25 mouse cellular contexts compared by ENCODE assay signal in genomic region chr11:108655574-108655973, GRCm38 (mm10).
DNase-seq lines count a peak whose midpoint lies in the region; ATAC-seq and TF ChIP-seq lines count a peak whose summit lies in the region.
"Had no signal": no experiment of that assay in that cellular context is flagged by ENCODE, and none has a peak within 500 bp of the region (broad histone marks: within the 10 kb centered on the region; RNA-seq: fewer than 3 reads in every experiment).

No protein-coding gene starts in this region.

- TF ChIP-seq CTCF in lung, postnatal 0 days (IDR thresholded peaks at IDR 0.05), result peak; percentile 3; the same call in 1 of the 2 replicates
- TF ChIP-seq CTCF in heart, postnatal 0 days (IDR thresholded peaks at IDR 0.05; ENCODE audit: low read depth), result no peak; the same call in 1 of the 2 replicates

- no peak overlapping the region for H3K4me3 ChIP-seq in heart, embryonic 10.5 days
- no peak overlapping the region for H3K4me3 ChIP-seq in heart, embryonic 13.5 days
- H3K4me3 ChIP-seq in lung, postnatal 0 days (ENCODE audit: low read depth, low read length), result no peak overlapping the region
- H3K4me3 ChIP-seq in heart, postnatal 0 days (ENCODE audit: low read depth, low read length), result no peak overlapping the region
- H3K4me3 ChIP-seq: embryonic facial prominence, embryonic 12.5 days; embryonic facial prominence, embryonic 15.5 days; hindbrain, embryonic 12.5 days; hindbrain, embryonic 15.5 days had no signal

- peak overlapping the region; percentile 4; the same call in 1 of the 2 replicates for H3K4me2 ChIP-seq in heart, embryonic 13.5 days
- H3K4me2 ChIP-seq in lung, postnatal 0 days (replicated peaks; ENCODE audit: low read depth, low read length), result no peak overlapping the region
- no peak overlapping the region for H3K4me2 ChIP-seq in heart, postnatal 0 days (ENCODE audit: low read depth, low read length)
- H3K4me2 ChIP-seq: embryonic facial prominence, embryonic 12.5 days; embryonic facial prominence, embryonic 15.5 days; hindbrain, embryonic 12.5 days; hindbrain, embryonic 15.5 days had no signal

- TF ChIP-seq EP300 in lung, postnatal 0 days (IDR thresholded peaks at IDR 0.05), result no peak
- no peak for TF ChIP-seq EP300 in heart, postnatal 0 days (IDR thresholded peaks at IDR 0.05; ENCODE audit: low read depth)

- H3K27ac ChIP-seq in heart, embryonic 10.5 days, result peak overlapping the region; percentile 64; the same call in 1 of the 2 replicates
- H3K27ac ChIP-seq in heart, embryonic 13.5 days (replicated peaks), result peak overlapping the region; percentile 78
- no peak overlapping the region for H3K27ac ChIP-seq in lung, postnatal 0 days (ENCODE audit: low read length)
- peak overlapping the region; percentile 41; the same call in 1 of the 2 replicates for H3K27ac ChIP-seq in heart, postnatal 0 days (ENCODE audit: low read depth)
- H3K27ac ChIP-seq: embryonic facial prominence, embryonic 12.5 days; embryonic facial prominence, embryonic 15.5 days; hindbrain, embryonic 12.5 days; hindbrain, embryonic 15.5 days had no signal

- H3K27me3 ChIP-seq in heart, embryonic 10.5 days (ENCODE audit: insufficient read depth, poor library complexity, severe bottlenecking), result no peaks in the 10 kb centered on the region
- no peaks in the 10 kb centered on the region for H3K27me3 ChIP-seq in heart, embryonic 13.5 days (replicated peaks)
- no peaks in the 10 kb centered on the region for H3K27me3 ChIP-seq in lung, postnatal 0 days (replicated peaks; ENCODE audit: insufficient read depth, low read length)
- no peaks in the 10 kb centered on the region for H3K27me3 ChIP-seq in heart, postnatal 0 days (ENCODE audit: control insufficient read depth, insufficient read depth, low read length)
- H3K27me3 ChIP-seq: embryonic facial prominence, embryonic 12.5 days; embryonic facial prominence, embryonic 15.5 days; hindbrain, embryonic 12.5 days; hindbrain, embryonic 15.5 days had no signal

- H3K36me3 ChIP-seq in heart, embryonic 10.5 days, result no peaks in the 10 kb centered on the region
- H3K36me3 ChIP-seq in heart, embryonic 13.5 days, result no peaks in the 10 kb centered on the region
- H3K36me3 ChIP-seq in lung, postnatal 0 days (ENCODE audit: insufficient read depth, low read length), result no peaks in the 10 kb centered on the region
- no peaks in the 10 kb centered on the region for H3K36me3 ChIP-seq in heart, postnatal 0 days (replicated peaks; ENCODE audit: control insufficient read depth, insufficient read depth, low read length)
- H3K36me3 ChIP-seq: embryonic facial prominence, embryonic 12.5 days; embryonic facial prominence, embryonic 15.5 days; hindbrain, embryonic 12.5 days; hindbrain, embryonic 15.5 days had no signal

- whole genome bisulfite sequencing in heart, embryonic 10.5 days, result 25% methylated on average over 2 of the region's 2 CpGs
- 20% methylated on average over 2 of the region's 2 CpGs for WGBS in heart, embryonic 13.5 days
- WGBS in lung, postnatal 0 days, result 40% methylated on average over 2 of the region's 2 CpGs
- 13% methylated on average over 2 of the region's 2 CpGs for WGBS in heart, postnatal 0 days

- H3K4me1 ChIP-seq in heart, embryonic 10.5 days, result peaks cover 6% of the 10 kb centered on the region; the same call in 1 of the 2 replicates
- peaks cover 14% of the 10 kb centered on the region for H3K4me1 ChIP-seq in heart, embryonic 13.5 days
- H3K4me1 ChIP-seq in lung, postnatal 0 days (ENCODE audit: insufficient read depth, low read depth, low read length), result no peaks in the 10 kb centered on the region
- H3K4me1 ChIP-seq in heart, postnatal 0 days (ENCODE audit: control insufficient read depth, insufficient read depth), result 0 out of 2 replicates have a peak, but pooled peaks cover 6% of the 10 kb centered on the region
- H3K4me1 ChIP-seq: embryonic facial prominence, embryonic 12.5 days; embryonic facial prominence, embryonic 15.5 days; hindbrain, embryonic 15.5 days had no signal

- no peak for DNase-seq in heart, embryonic 10.5 days (ENCODE audit: low spot score)
- DNase-seq in heart, postnatal 4 days, result no peak
- no peak for DNase-seq in heart, adult 9 months (ENCODE audit: low spot score in 2 of 2)
- peak; percentile 62 for DNase-seq in lung, postnatal 0 days (ENCODE audit: low spot score)
- DNase-seq in lung, postnatal 36 days, result no peak
- DNase-seq in heart, postnatal 0 days (ENCODE audit: low spot score), result no peak
- no peak for DNase-seq in left cerebral cortex, adult 11 months (ENCODE audit: low spot score)
- DNase-seq: adrenal gland, adult 2 months; adrenal gland, postnatal 14 days; cerebellum, adult 11 months; cerebellum, adult 2 months; cerebellum, adult 9-11 months; cerebellum, postnatal 25 days; forebrain, postnatal 0 days; gastrocnemius, postnatal 10 days; gastrocnemius, postnatal 36 days; kidney, adult 2 months had no signal

- no peak overlapping the region for H3K9ac ChIP-seq in heart, embryonic 13.5 days
- no peak overlapping the region for H3K9ac ChIP-seq in lung, postnatal 0 days (replicated peaks; ENCODE audit: low read depth)
- H3K9ac ChIP-seq in heart, postnatal 0 days (replicated peaks; ENCODE audit: low read depth, low read length), result no peak overlapping the region
- H3K9ac ChIP-seq: embryonic facial prominence, embryonic 12.5 days; embryonic facial prominence, embryonic 15.5 days; forebrain, postnatal 0 days; hindbrain, embryonic 12.5 days; hindbrain, embryonic 15.5 days had no signal

- no peak for ATAC-seq in heart, embryonic 13.5 days (ENCODE audit: extremely low read depth, insufficient number of reproducible peaks, low FRiP score, low TSS enrichment)
- ATAC-seq in lung, postnatal 0 days, result peak; percentile 56; the same call in 1 of the 2 replicates
- peak; percentile 69 for ATAC-seq in heart, postnatal 0 days (ENCODE audit: insufficient read depth, low read depth)
- ATAC-seq: CD4-positive, CD25-positive, alpha-beta regulatory T cell, adult 4 months; forebrain, embryonic 14.5 days; forebrain, postnatal 0 days; intestine, postnatal 0 days had no signal

- no peaks in the 10 kb centered on the region for H3K9me3 ChIP-seq in heart, embryonic 10.5 days
- no peaks in the 10 kb centered on the region for H3K9me3 ChIP-seq in heart, embryonic 13.5 days
- no peaks in the 10 kb centered on the region for H3K9me3 ChIP-seq in lung, postnatal 0 days (ENCODE audit: low read length)
- H3K9me3 ChIP-seq in heart, postnatal 0 days (replicated peaks; ENCODE audit: control insufficient read depth, low read length), result no peaks in the 10 kb centered on the region
- H3K9me3 ChIP-seq: embryonic facial prominence, embryonic 12.5 days; embryonic facial prominence, embryonic 15.5 days; hindbrain, embryonic 12.5 days; hindbrain, embryonic 15.5 days had no signal
